20 mouse cellular contexts compared by ENCODE assay signal in the genomic region with DNA sequence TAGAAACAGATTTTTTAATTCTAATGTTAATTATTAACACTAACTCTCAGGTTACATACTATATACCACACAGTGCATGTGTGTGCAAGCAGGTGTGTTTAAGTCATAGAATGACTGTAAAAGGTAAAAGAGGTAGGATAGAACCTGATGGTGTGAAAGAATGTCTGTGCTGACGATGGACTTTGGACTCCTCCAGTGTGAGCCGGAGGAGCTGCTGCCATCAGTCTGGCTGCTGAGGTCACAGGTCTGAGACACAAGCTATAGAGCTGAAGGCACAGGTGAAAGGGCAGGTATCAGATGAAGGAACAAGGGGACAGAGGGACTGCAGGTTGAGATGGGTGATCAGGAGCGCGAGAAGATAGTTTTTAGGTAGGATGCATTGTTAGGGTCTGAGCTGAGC. TPM values are rescaled to one million over a fixed set of nuclear protein-coding genes. Genes with fewer than 3 reads are reported as not detected.
DNase-seq lines count a peak whose midpoint lies in the region; ATAC-seq lines count a peak whose summit lies in the region.
"Had no signal": no experiment of that assay in that cellular context is flagged by ENCODE, and none has a peak within 500 bp of the region (broad histone marks: within the 10 kb centered on the region; RNA-seq: fewer than 3 reads in every experiment).

No protein-coding gene starts in this region.

- H3K27ac ChIP-seq in kidney, embryonic 14.5 days (ENCODE audit: low read depth, low read length): no peak overlapping the region
- H3K27ac ChIP-seq in intestine, embryonic 14.5 days (ENCODE audit: low read depth): no peak overlapping the region
- no peak overlapping the region for H3K27ac ChIP-seq in intestine, embryonic 16.5 days (ENCODE audit: low read length)
- H3K27ac ChIP-seq: embryonic facial prominence, embryonic 13.5 days; forebrain, embryonic 12.5 days; heart, embryonic 13.5 days had no signal

- H3K9ac ChIP-seq in kidney, embryonic 14.5 days (ENCODE audit: low read depth, low read length): no peak overlapping the region
- no peak overlapping the region for H3K9ac ChIP-seq in intestine, embryonic 14.5 days (ENCODE audit: low read length)
- H3K9ac ChIP-seq in intestine, embryonic 16.5 days (ENCODE audit: low read depth, low read length): no peak overlapping the region
- H3K9ac ChIP-seq: embryonic facial prominence, embryonic 13.5 days; forebrain, embryonic 12.5 days; heart, embryonic 13.5 days had no signal

- WGBS in kidney, embryonic 14.5 days: 76% methylated on average over 4 of the region's 4 CpGs
- WGBS in intestine, embryonic 14.5 days: 83% methylated on average over 4 of the region's 4 CpGs
- 75% methylated on average over 4 of the region's 4 CpGs for WGBS in intestine, embryonic 16.5 days

- H3K36me3 ChIP-seq in kidney, embryonic 14.5 days (ENCODE audit: control insufficient read depth, insufficient read depth, low read length): no peaks in the 10 kb centered on the region
- H3K36me3 ChIP-seq in intestine, embryonic 14.5 days (ENCODE audit: control insufficient read depth, insufficient read depth, low read length): no peaks in the 10 kb centered on the region
- no peaks in the 10 kb centered on the region for H3K36me3 ChIP-seq in intestine, embryonic 16.5 days (ENCODE audit: control insufficient read depth, insufficient read depth, low read length)
- H3K36me3 ChIP-seq: embryonic facial prominence, embryonic 13.5 days; forebrain, embryonic 12.5 days; heart, embryonic 13.5 days had no signal

- no peaks in the 10 kb centered on the region for H3K9me3 ChIP-seq in kidney, embryonic 14.5 days (ENCODE audit: control insufficient read depth, low read length)
- no peaks in the 10 kb centered on the region for H3K9me3 ChIP-seq in intestine, embryonic 14.5 days (ENCODE audit: control insufficient read depth, low read length)
- H3K9me3 ChIP-seq in intestine, embryonic 16.5 days (ENCODE audit: control insufficient read depth, low read length): no peaks in the 10 kb centered on the region
- H3K9me3 ChIP-seq: forebrain, embryonic 12.5 days; heart, embryonic 13.5 days had no signal

- H3K4me3 ChIP-seq in kidney, embryonic 14.5 days (ENCODE audit: low read length): no peak overlapping the region
- H3K4me3 ChIP-seq in intestine, embryonic 14.5 days (ENCODE audit: low read depth, low read length): no peak overlapping the region
- no peak overlapping the region for H3K4me3 ChIP-seq in intestine, embryonic 16.5 days (ENCODE audit: low read length)
- H3K4me3 ChIP-seq: embryonic facial prominence, embryonic 13.5 days; forebrain, embryonic 12.5 days; heart, embryonic 13.5 days had no signal

- H3K27me3 ChIP-seq in kidney, embryonic 14.5 days (ENCODE audit: control insufficient read depth, insufficient read depth, low read length): no peaks in the 10 kb centered on the region
- H3K27me3 ChIP-seq in intestine, embryonic 14.5 days (replicated peaks; ENCODE audit: control insufficient read depth, insufficient read depth, low read length): no peaks in the 10 kb centered on the region
- H3K27me3 ChIP-seq in intestine, embryonic 16.5 days (replicated peaks; ENCODE audit: control insufficient read depth, insufficient read depth, low read length): no peaks in the 10 kb centered on the region
- H3K27me3 ChIP-seq: CH12.LX; forebrain, embryonic 12.5 days; heart, embryonic 13.5 days; Patski had no signal

- H3K4me1 ChIP-seq in kidney, embryonic 14.5 days (ENCODE audit: control insufficient read depth, insufficient read depth, low read length): no peaks in the 10 kb centered on the region
- H3K4me1 ChIP-seq in intestine, embryonic 14.5 days (replicated peaks; ENCODE audit: control insufficient read depth, insufficient read depth, low read length): no peaks in the 10 kb centered on the region
- H3K4me1 ChIP-seq in intestine, embryonic 16.5 days (ENCODE audit: control insufficient read depth, insufficient read depth, low read length): no peaks in the 10 kb centered on the region
- H3K4me1 ChIP-seq: embryonic facial prominence, embryonic 13.5 days; forebrain, embryonic 12.5 days; heart, embryonic 13.5 days had no signal

- H3K4me2 ChIP-seq in kidney, embryonic 14.5 days (replicated peaks; ENCODE audit: low read depth, low read length): no peak overlapping the region
- H3K4me2 ChIP-seq in intestine, embryonic 14.5 days (ENCODE audit: low read length): no peak overlapping the region
- no peak overlapping the region for H3K4me2 ChIP-seq in intestine, embryonic 16.5 days (ENCODE audit: low read depth, low read length)
- H3K4me2 ChIP-seq: embryonic facial prominence, embryonic 13.5 days; forebrain, embryonic 12.5 days; heart, embryonic 13.5 days had no signal

- ATAC-seq in kidney, embryonic 14.5 days (ENCODE audit: low FRiP score, low TSS enrichment): no peak
- 0 out of 2 replicates have a peak, but pooled peaks have one; percentile 32 for ATAC-seq in intestine, embryonic 14.5 days (replicated peaks; ENCODE audit: low FRiP score, low TSS enrichment, low read depth)
- peak; percentile 70 for ATAC-seq in intestine, embryonic 16.5 days
- no peak for ATAC-seq in granulocyte monocyte progenitor cell, adult 5-6 weeks (replicated peaks; ENCODE audit: poor library complexity, severe bottlenecking)
- ATAC-seq: activated CD4-positive, CD25-positive, alpha-beta regulatory T cell, adult 4 months; forebrain, embryonic 16.5 days; Patski had no signal

- peak; percentile 42 for DNase-seq in kidney, adult 8-10 months
- DNase-seq in intestine, embryonic 14.5 days (ENCODE audit: low spot score): no peak
- DNase-seq in kidney, postnatal 25 days: peak; percentile 28 to 65
- no peak for DNase-seq in urinary bladder, adult 2 months (ENCODE audit: low spot score)
- DNase-seq: adrenal gland, postnatal 14 days; cerebellum, adult 11-12 months; cerebellum, adult 9-10 months; cerebellum, postnatal 36 days; gastrocnemius, postnatal 10 days; heart, postnatal 36 days had no signal

RNA-seq across cellular contexts. Expression of a gene that starts 37.6 kb away (rescaled TPM):
- 250 and 252 TPM in 2 replicates for polyA plus RNA-seq in kidney, embryonic 14.5 days (2014; fragmentation: Nextera tagmentation; extraction: Ambion mirVana)
- polyA plus RNA-seq in intestine, embryonic 14.5 days (2014; fragmentation: Nextera tagmentation; extraction: Ambion mirVana): 52.4 and 57.9 TPM in 2 replicates
- polyA plus RNA-seq in intestine, embryonic 16.5 days (2015; fragmentation: Nextera tagmentation; extraction: Ambion mirVana): 85.2 and 109 TPM in 2 replicates
- total RNA-seq in granulocyte monocyte progenitor cell, adult 5-6 weeks (2014; fragmentation: Nextera tagmentation): 4.6 TPM in 1 of 2 replicates, not detected in the other
- total RNA-seq in granulocyte monocyte progenitor cell, adult 5-6 weeks (2017): 1.4 TPM in 1 of 2 replicates, not detected in the other
- polyA plus RNA-seq in urinary bladder, adult 2 months (2012; rRNA removed): 1,512 and 1,720 TPM in 2 replicates

Comparison
In these comparisons a context has a peak if more than half of its experiments do, and no peak if none do; other contexts are left out.
1. DNase-seq: peak in kidney, adult 8-10 months (2 of 2) and kidney, postnatal 25 days (2 of 2); none in intestine, embryonic 14.5 days (single experiment) and urinary bladder, adult 2 months (single experiment).
2. ATAC-seq: peak in intestine, embryonic 14.5 days (single experiment) and intestine, embryonic 16.5 days (single experiment); none in kidney, embryonic 14.5 days (single experiment) and granulocyte monocyte progenitor cell, adult 5-6 weeks (single experiment).